Mouse (Mus musculus) adrenal gland, postnatal 25 days (tissue): Measurements from ENCODE around the gene Emilin2. TPM values are rescaled to one million over a fixed set of nuclear protein-coding genes. Genes with fewer than 3 reads are reported as not detected.

Source experiments
- DNase-seq: peaks from one replicate; pipeline ENCODE4 v3.0.0; 2021; ENCODE audit warnings: mixed read lengths
- total RNA-seq: library from RNA; stranded (reverse); gene quantifications from 2 replicates; pipeline ENCODE4 v1.2.3, GENCODE M21; 2021

Gene Emilin2
- total RNA-seq, 1 experiment from 2014 or later, result 4.4 TPM

GRCm38 (mm10) chr17:71300338-71300737, 11.4 kb downstream of the Emilin2 start:
- peak; percentile 46 for DNase-seq

GRCm38 (mm10) chr17:71299879-71300278, 11.9 kb downstream of the Emilin2 start:
- DNase-seq, result peak; percentile 26

GRCm38 (mm10) chr17:71294570-71294969, 17.2 kb downstream of the Emilin2 start:
- DNase-seq, result no peak

- DNase-seq, result peak; percentile 13
These were observed 18.9 kb downstream of the Emilin2 start for GRCm38 (mm10) chr17:71292897-71293296.

- DNase-seq, result no peak
These were observed 19.8 kb downstream of the Emilin2 start for GRCm38 (mm10) chr17:71291897-71292420.

- DNase-seq, result no peak
These were observed 21.0 kb downstream of the Emilin2 start for GRCm38 (mm10) chr17:71290486-71291410.

GRCm38 (mm10) chr17:71289572-71290176, 22.1 kb downstream of the Emilin2 start:
- no peak for DNase-seq

- no peak for DNase-seq
These were observed 22.8 kb downstream of the Emilin2 start for GRCm38 (mm10) chr17:71288808-71289548.

GRCm38 (mm10) chr17:71288145-71288758, 23.5 kb downstream of the Emilin2 start:
- no peak for DNase-seq

- no peak for DNase-seq
These were observed 24.2 kb downstream of the Emilin2 start for GRCm38 (mm10) chr17:71287586-71287985.

GRCm38 (mm10) chr17:71285929-71286328, 25.8 kb downstream of the Emilin2 start:
- DNase-seq, result peak; percentile 41

- no peak for DNase-seq
These were observed 26.9 kb downstream of the Emilin2 start for GRCm38 (mm10) chr17:71284890-71285289.

GRCm38 (mm10) chr17:71283237-71283636, 28.5 kb downstream of the Emilin2 start:
- DNase-seq, result no peak

GRCm38 (mm10) chr17:71282716-71283115, 29.1 kb downstream of the Emilin2 start:
- no peak for DNase-seq

GRCm38 (mm10) chr17:71277701-71278491, 33.9 kb downstream of the Emilin2 start:
- DNase-seq, result no peak

GRCm38 (mm10) chr17:71276771-71277170, 35.0 kb downstream of the Emilin2 start:
- DNase-seq, result no peak

- no peak for DNase-seq
These were observed 37.9 kb downstream of the Emilin2 start for GRCm38 (mm10) chr17:71273901-71274300.

- DNase-seq, result no peak
These were observed 43.2 kb downstream of the Emilin2 start for GRCm38 (mm10) chr17:71268599-71268998.

GRCm38 (mm10) chr17:71268152-71268551, 43.6 kb downstream of the Emilin2 start:
- DNase-seq, result no peak

GRCm38 (mm10) chr17:71267374-71267773, 44.4 kb downstream of the Emilin2 start:
- DNase-seq, result no peak
